Mouse (Mus musculus): Measurements from ENCODE around the gene Gm20388. TPM values are rescaled to one million over a fixed set of nuclear protein-coding genes. Genes with fewer than 3 reads are reported as not detected.
A peak's percentile ranks its signal among the peaks of the same experiment; 100 is the strongest.
"Not testable (repeated sequence)": the region's sequence is repeated elsewhere in the genome, so short reads cannot be mapped to it uniquely, and the experiment has no call there.

Gm20388 gene
- polyA plus RNA-seq, 1 experiment from 2014 or later = 12.4 TPM

DNA sequence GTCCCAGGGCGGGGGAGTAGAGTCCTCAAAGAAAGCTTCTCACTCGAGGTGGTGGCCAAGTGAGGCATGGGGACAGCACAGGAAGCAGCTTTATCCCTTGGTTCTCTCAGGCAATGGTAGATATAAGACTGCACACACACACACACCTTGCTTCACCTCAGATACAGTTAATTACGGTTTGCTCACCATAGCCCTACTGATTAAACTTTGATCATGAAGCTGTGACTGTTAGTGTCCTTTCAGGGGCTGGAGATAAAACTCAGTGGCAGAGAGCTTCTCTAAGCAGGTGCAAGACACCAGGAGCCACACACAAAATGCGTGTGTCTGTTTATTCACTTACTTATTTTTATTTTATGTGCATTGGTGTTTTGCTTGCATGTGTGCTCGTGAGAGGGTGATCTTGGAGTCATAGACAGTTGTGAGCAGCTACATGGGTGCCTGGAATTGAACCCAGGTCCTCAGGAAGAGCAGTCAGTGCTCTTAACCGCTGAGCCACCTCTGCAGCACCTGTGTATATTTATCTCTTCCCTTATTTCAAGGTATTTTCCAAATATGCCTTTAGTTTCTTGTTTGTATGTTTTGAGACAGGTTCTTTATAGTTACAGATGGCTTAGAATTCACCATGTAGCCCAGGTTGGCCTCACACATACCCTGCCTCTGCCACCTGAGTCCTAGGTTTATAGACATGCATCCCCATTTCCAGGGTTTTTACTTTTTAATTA, 3897.4 kb downstream of the Gm20388 start:
- Histone ChIP-seq H3K36me3 (ENCODE audit: control insufficient read depth, insufficient read depth, low read length) (no peaks in the 10 kb centered on the region), H3K9ac (ENCODE audit: low read depth, low read length) (no peak overlapping the region), H3K4me1 (ENCODE audit: control insufficient read depth, insufficient read depth, low read depth, low read length) (peaks cover 19% of the 10 kb centered on the region), H3K9me3 (ENCODE audit: control insufficient read depth, low read length) (no peaks in the 10 kb centered on the region), H3K27me3 (replicated peaks; ENCODE audit: control insufficient read depth, insufficient read depth, low read length) (no peaks in the 10 kb centered on the region), H3K4me3 (ENCODE audit: low read length) (no peak overlapping the region), H3K27ac (ENCODE audit: low read depth, low read length) (no peak overlapping the region), H3K4me2 (ENCODE audit: low read length) (peak overlapping the region; percentile 94)
- WGBS = 68% methylated on average over 6 of the region's 6 CpGs
- no peak for ATAC-seq

DNA sequence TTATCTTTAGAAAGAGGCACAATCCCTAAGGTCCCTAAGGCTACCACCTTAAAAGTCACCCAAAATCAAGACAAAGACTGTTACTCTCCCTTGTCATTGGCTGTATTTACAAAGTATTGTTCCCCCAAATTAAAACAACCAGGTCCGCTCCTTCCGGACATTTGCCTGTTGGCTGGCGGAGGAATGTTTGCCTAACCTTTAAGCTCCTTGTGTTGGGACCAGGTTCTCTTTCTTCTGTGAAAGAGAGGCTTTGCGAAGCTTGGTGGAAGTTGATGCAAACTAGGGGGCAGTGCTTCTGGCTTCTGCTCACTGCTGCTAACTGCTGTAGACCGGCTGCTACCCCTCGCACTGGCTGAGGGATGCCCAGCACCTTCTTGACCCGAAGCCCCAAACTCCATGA, 3898.0 kb downstream of the Gm20388 start:
- Histone ChIP-seq H3K36me3 (ENCODE audit: control insufficient read depth, insufficient read depth, low read length) (no peaks in the 10 kb centered on the region), H3K4me3 (ENCODE audit: low read length) (no peak overlapping the region), H3K27ac (ENCODE audit: low read depth, low read length) (no peak overlapping the region), H3K4me2 (ENCODE audit: low read length) (no peak overlapping the region), H3K27me3 (replicated peaks; ENCODE audit: control insufficient read depth, insufficient read depth, low read length) (no peaks in the 10 kb centered on the region), H3K9me3 (ENCODE audit: control insufficient read depth, low read length) (no peaks in the 10 kb centered on the region), H3K4me1 (ENCODE audit: control insufficient read depth, insufficient read depth, low read depth, low read length) (peaks cover 19% of the 10 kb centered on the region), H3K9ac (ENCODE audit: low read depth, low read length) (no peak overlapping the region)
- no peak for ATAC-seq
- WGBS = 85% methylated on average over 7 of the region's 7 CpGs

DNA sequence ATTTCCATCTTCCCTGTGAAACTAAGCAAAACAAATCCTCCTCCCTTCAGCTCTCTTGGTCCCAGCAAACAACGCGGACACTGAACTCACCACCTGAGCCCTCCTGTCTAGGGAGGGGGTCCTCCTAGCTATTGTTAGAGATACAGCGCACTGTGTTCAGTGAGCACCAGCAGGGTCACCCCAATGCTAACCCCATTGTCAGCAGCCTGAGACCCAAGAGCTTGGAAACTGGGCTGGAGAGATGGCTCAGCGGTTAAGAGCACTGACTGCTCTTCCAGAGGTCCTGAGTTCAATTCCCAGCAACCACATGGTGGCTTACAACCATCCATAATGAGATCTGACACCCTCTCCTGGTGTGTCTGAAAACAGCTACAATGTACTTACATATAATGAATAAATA, 3898.7 kb downstream of the Gm20388 start:
- not testable (repeated sequence) for H3K27me3 ChIP-seq (replicated peaks; ENCODE audit: control insufficient read depth, insufficient read depth, low read length); H3K9ac ChIP-seq (ENCODE audit: low read depth, low read length); ATAC-seq; H3K36me3 ChIP-seq (ENCODE audit: control insufficient read depth, insufficient read depth, low read length); H3K4me2 ChIP-seq (ENCODE audit: low read length); H3K9me3 ChIP-seq (ENCODE audit: control insufficient read depth, low read length); H3K27ac ChIP-seq (ENCODE audit: low read depth, low read length); H3K4me3 ChIP-seq (ENCODE audit: low read length)
- H3K4me1 ChIP-seq (ENCODE audit: control insufficient read depth, insufficient read depth, low read depth, low read length) = peaks cover 19% of the 10 kb centered on the region
- 87% methylated on average over 4 of the region's 4 CpGs for WGBS

DNA sequence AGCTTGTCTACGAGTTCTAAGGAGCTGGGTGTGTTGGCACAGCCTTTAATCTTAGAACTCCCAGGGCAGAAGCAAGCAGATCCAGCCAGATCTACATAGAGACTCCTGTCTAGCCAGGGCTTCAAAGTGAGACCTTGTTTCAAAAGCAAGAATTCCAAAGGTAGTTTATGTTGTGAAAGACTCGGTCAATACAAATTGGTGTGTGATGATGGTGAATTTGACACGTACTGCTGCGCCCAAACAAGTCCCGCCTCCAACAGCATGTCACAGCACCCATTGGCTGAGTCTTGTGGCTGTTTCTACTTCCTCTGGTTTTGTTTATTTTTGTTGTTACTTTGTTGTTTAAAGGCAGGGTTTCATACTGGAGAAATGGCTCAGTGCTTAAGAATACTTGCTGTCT, 3901.6 kb downstream of the Gm20388 start:
- no peak overlapping the region for H3K4me2 ChIP-seq (ENCODE audit: low read length)
- WGBS = 87% methylated on average over 5 of the region's 5 CpGs
- H3K4me1 ChIP-seq (ENCODE audit: control insufficient read depth, insufficient read depth, low read depth, low read length) = peaks cover 11% of the 10 kb centered on the region
- H3K9ac ChIP-seq (ENCODE audit: low read depth, low read length) = no peak overlapping the region
- no peaks in the 10 kb centered on the region for H3K9me3 ChIP-seq (ENCODE audit: control insufficient read depth, low read length)
- H3K4me3 ChIP-seq (ENCODE audit: low read length) = no peak overlapping the region
- peaks cover 3% of the 10 kb centered on the region; the same call in 1 of the 2 replicates for H3K36me3 ChIP-seq (ENCODE audit: control insufficient read depth, insufficient read depth, low read length)
- no peak overlapping the region for H3K27ac ChIP-seq (ENCODE audit: low read depth, low read length)
- no peak for ATAC-seq
- H3K27me3 ChIP-seq (replicated peaks; ENCODE audit: control insufficient read depth, insufficient read depth, low read length) = no peaks in the 10 kb centered on the region

DNA sequence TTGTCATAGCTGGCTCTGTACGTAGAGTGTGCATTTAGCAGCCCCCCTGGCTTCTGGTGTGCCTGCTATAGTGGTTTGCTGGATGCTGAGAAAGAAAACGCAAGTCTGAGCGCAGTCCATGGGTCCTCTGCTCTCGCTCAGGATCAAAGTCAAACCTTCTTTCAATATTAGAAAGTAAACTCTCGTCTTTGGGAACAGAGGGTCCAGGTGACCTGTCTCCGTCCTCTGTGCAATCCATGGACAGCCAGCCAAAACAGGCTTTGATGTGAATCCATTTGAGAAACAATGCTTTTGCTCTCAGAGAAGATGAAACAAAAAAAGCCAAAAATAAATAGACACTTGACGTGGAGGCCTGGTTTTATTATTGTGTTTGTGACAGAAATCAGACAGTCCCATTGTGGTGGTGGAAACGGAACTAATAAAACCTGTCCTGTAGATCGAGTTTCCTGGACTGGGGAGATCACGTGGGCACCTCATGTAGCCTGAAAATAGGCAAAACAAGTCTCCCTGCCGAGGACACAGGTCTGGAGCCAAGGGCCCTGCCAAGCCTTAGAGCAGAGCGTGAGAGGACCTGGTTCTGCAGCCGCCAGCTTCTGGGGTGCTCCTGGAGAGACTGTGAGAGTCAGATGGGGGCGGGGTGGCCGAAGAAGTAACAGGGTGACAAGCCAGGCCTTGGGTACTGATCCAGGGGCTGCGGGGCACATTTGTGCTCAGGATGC, 3902.7 kb downstream of the Gm20388 start:
- no peak for ATAC-seq
- 78% methylated on average over 16 of the region's 16 CpGs for WGBS
- Histone ChIP-seq H3K4me3 (ENCODE audit: low read length) (no peak overlapping the region), H3K27ac (ENCODE audit: low read depth, low read length) (no peak overlapping the region), H3K9me3 (ENCODE audit: control insufficient read depth, low read length) (no peaks in the 10 kb centered on the region), H3K9ac (ENCODE audit: low read depth, low read length) (no peak overlapping the region), H3K36me3 (ENCODE audit: control insufficient read depth, insufficient read depth, low read length) (peaks cover 3% of the 10 kb centered on the region; the same call in 1 of the 2 replicates), H3K4me1 (ENCODE audit: control insufficient read depth, insufficient read depth, low read depth, low read length) (no peaks in the 10 kb centered on the region), H3K4me2 (ENCODE audit: low read length) (no peak overlapping the region), H3K27me3 (replicated peaks; ENCODE audit: control insufficient read depth, insufficient read depth, low read length) (no peaks in the 10 kb centered on the region)

DNA sequence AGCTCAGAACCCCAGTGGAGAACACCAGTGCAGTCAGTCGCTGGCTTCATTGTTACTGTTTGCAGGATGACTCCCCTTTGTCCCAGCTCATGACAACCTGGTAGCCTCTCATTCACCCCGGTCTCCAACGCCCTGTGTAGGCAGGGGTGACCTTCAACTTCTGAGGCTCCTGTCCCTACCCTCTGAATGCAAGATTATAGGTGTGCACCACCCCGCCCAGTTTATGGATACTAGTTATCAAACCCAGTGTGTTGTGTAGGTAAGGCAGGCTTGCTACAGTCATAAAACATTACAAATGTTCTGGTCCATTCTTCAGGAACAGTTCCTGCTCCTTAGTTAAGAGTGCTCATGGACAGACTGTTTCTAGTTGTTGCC, 3903.2 kb downstream of the Gm20388 start:
- H3K9ac ChIP-seq (ENCODE audit: low read depth, low read length) = no peak overlapping the region
- WGBS = 75% methylated on average over 4 of the region's 4 CpGs
- no peak overlapping the region for H3K27ac ChIP-seq (ENCODE audit: low read depth, low read length)
- H3K4me2 ChIP-seq (ENCODE audit: low read length) = no peak overlapping the region
- H3K9me3 ChIP-seq (ENCODE audit: control insufficient read depth, low read length) = no peaks in the 10 kb centered on the region
- peaks cover 3% of the 10 kb centered on the region; the same call in 1 of the 2 replicates for H3K36me3 ChIP-seq (ENCODE audit: control insufficient read depth, insufficient read depth, low read length)
- ATAC-seq = no peak
- H3K4me1 ChIP-seq (ENCODE audit: control insufficient read depth, insufficient read depth, low read depth, low read length) = no peaks in the 10 kb centered on the region
- no peak overlapping the region for H3K4me3 ChIP-seq (ENCODE audit: low read length)
- H3K27me3 ChIP-seq (replicated peaks; ENCODE audit: control insufficient read depth, insufficient read depth, low read length) = no peaks in the 10 kb centered on the region

DNA sequence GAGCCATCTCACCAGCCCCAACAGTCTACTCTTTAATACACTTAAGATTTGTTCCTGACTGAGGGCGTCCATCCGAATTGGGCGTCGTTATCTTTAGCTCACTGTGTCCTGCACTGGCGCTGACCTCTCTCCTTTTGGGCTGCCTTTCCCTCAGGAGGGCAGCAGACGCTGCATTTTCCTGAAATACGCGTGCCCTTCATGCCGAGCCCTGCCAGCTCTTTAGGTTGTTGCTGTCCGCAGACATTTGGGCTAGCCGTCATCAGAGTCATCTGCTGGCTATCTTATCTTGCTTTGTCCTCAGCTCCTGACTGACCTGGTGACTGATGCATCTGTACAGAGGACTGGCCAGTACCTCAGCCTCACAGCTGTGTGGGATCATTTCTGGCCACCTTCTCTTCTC, 3904.7 kb downstream of the Gm20388 start:
- no peak for ATAC-seq
- no peak overlapping the region for H3K9ac ChIP-seq (ENCODE audit: low read depth, low read length)
- H3K27ac ChIP-seq (ENCODE audit: low read depth, low read length) = no peak overlapping the region
- no peaks in the 10 kb centered on the region for H3K9me3 ChIP-seq (ENCODE audit: control insufficient read depth, low read length)
- no peak overlapping the region for H3K4me2 ChIP-seq (ENCODE audit: low read length)
- H3K4me1 ChIP-seq (ENCODE audit: control insufficient read depth, insufficient read depth, low read depth, low read length) = no peaks in the 10 kb centered on the region
- no peaks in the 10 kb centered on the region for H3K27me3 ChIP-seq (replicated peaks; ENCODE audit: control insufficient read depth, insufficient read depth, low read length)
- H3K36me3 ChIP-seq (ENCODE audit: control insufficient read depth, insufficient read depth, low read length) = peaks cover 3% of the 10 kb centered on the region; the same call in 1 of the 2 replicates
- WGBS = 87% methylated on average over 11 of the region's 11 CpGs
- no peak overlapping the region for H3K4me3 ChIP-seq (ENCODE audit: low read length)

DNA sequence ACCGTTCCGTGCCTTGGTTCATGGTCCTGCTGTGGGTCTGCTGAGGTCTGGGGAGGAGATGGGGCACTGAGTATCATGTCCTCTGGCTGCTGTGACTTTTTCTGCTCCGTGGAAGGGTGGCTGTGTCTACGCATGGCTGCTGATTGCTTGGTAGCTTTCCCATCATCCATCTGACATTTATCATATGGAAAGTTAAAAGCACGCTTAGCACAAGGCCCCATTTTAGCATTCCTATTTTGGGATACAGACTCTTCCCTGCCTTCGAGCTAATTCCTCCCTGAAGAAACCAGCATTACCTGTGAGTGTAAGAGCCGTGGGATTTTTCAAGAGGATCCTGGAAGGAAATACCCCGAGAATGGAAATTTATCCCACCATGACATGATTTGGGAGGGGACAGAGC, 3906.3 kb downstream of the Gm20388 start:
- Histone ChIP-seq H3K4me1 (ENCODE audit: control insufficient read depth, insufficient read depth, low read depth, low read length) (no peaks in the 10 kb centered on the region), H3K9me3 (ENCODE audit: control insufficient read depth, low read length) (no peaks in the 10 kb centered on the region), H3K4me3 (ENCODE audit: low read length) (no peak overlapping the region), H3K27me3 (replicated peaks; ENCODE audit: control insufficient read depth, insufficient read depth, low read length) (no peaks in the 10 kb centered on the region), H3K4me2 (ENCODE audit: low read length) (no peak overlapping the region), H3K36me3 (ENCODE audit: control insufficient read depth, insufficient read depth, low read length) (peaks cover 3% of the 10 kb centered on the region; the same call in 1 of the 2 replicates), H3K27ac (ENCODE audit: low read depth, low read length) (no peak overlapping the region), H3K9ac (ENCODE audit: low read depth, low read length) (no peak overlapping the region)
- no peak for ATAC-seq
- 81% methylated on average over 8 of the region's 8 CpGs for WGBS

DNA sequence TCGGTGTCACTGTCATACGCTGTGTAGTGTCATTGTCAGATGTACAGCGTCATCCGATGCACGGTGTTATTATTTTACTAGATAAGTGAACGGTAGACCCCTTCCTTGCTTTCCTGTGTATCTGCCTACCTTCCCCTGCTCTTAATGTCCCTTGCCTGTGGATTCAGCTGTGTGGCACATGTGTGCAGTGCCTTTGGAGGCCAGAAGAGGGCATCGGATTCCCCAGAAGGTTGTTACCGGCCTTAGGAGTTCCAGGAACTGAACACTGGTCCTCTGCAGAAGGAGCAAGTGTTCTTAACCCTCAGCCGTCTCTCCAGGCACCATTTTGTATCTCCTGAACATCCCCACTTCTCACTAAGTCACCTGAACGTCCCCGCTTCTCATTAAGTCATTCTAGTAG, 3907.1 kb downstream of the Gm20388 start:
- Histone ChIP-seq H3K4me2 (ENCODE audit: low read length) (no peak overlapping the region), H3K4me3 (ENCODE audit: low read length) (no peak overlapping the region), H3K27me3 (replicated peaks; ENCODE audit: control insufficient read depth, insufficient read depth, low read length) (no peaks in the 10 kb centered on the region), H3K4me1 (ENCODE audit: control insufficient read depth, insufficient read depth, low read depth, low read length) (no peaks in the 10 kb centered on the region), H3K27ac (ENCODE audit: low read depth, low read length) (no peak overlapping the region), H3K9me3 (ENCODE audit: control insufficient read depth, low read length) (no peaks in the 10 kb centered on the region), H3K9ac (ENCODE audit: low read depth, low read length) (no peak overlapping the region), H3K36me3 (ENCODE audit: control insufficient read depth, insufficient read depth, low read length) (peaks cover 3% of the 10 kb centered on the region; the same call in 1 of the 2 replicates)
- 92% methylated on average over 11 of the region's 11 CpGs for WGBS
- no peak for ATAC-seq
